Mouse (Mus musculus) ovary, adult 18-20 months (tissue): ENCODE data around the gene Abcc8.
"Not testable (repeated sequence)": the region's sequence is repeated elsewhere in the genome, so short reads cannot be mapped to it uniquely, and the experiment has no call there.

Experiments used
- DNase-seq: peaks from one replicate; pipeline ENCODE4 v3.0.0; 2022; ENCODE audit warnings: low spot score, mixed read lengths

Abcc8 gene

DNA sequence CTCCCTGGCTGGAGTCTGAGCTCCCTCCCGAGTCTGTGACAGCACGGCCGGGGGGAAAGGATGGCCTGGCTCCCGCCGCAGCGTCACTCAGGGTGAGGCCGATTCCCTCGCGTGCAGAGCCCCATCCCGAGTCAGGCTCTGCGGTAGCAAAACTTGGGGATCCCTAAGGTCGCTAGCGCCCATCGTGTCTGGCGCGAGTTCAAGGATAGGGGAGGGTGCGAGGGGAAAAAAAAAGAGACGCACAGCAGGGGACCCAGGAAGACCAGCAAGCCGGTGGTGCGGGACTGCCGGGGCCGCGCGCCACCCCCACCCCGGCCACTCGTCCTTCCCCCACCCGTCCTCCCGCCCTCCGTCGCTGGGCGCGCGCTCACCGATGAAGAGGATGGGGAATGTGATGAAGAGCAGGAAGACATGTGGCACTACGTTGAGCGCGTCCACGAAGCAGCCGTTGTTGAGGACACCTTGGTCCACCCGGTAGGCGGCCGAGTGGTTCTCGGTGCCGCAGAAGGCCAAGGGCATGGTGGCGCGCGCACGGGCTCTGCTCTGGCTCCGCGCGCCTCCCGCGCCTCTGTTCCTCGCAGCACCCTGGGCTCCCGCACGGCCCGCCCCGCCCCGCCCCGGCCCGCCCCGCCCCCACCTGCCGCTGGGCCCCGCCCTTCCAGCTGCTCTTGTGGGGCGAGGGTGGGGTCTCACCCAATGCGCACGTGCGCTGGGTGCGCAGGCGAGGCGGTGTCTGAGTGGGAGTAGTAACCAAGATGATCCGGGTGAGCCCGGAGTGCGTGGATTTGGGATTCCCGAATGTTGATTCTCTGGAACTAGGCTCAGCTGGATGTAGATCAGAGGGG lies at the start of gene Abcc8:
TSS of gene Abcc8 (minus strand) at position 603 of the 845 bp plus-strand sequence.
- DNase-seq: no peak

GRCm38 (mm10) chr7:46226936-46227335 lies 47.1 kb upstream of the Abcc8 start:
- DNase-seq: no peak

DNA sequence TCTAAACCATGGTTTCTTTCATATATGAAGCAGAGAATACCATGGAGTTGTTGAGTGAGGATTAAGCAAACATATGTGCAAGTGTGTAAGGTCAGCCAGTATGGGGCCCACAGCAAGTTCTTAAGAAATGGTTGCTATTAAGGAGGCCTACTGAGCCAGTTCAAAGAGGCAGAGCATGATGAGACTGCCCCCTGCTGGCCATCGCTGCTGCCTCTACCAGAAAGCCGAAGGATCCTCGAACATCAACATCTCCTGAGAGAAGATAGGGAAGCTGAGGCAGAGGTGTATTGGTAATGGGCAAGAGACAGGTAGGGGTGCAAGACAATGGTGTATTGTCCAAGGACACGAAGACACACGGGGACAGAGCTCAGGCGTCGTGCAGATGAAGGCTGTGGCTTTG lies 46.4 kb upstream of the Abcc8 start:
- DNase-seq: no peak

DNA sequence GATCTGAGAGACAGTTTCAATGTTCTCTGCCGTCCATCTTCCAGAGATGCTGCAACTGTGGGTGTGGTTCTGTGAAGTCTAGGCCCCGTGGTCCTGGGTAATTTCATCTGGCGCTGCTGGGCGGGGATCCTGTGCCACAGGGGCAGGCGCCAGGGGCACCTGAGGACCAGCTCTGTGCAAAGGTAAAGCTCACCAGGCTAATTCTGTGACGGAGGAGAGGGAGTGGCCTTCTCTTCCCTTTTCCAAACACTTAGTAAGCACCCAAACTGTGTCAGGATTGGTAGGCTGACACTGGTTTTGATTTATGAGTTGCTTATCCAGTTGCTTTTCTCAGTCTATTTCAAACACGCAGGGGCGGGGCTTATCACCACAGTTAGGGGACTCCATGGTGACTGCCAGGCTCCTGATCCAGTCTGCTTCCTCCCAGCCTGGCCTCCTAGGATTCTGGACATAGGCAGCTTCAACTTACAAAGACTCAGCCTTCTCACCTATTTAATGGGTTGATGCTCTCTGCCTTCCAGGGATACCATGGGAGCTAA lies 40.8 kb upstream of the Abcc8 start:
- no peak for DNase-seq

DNA sequence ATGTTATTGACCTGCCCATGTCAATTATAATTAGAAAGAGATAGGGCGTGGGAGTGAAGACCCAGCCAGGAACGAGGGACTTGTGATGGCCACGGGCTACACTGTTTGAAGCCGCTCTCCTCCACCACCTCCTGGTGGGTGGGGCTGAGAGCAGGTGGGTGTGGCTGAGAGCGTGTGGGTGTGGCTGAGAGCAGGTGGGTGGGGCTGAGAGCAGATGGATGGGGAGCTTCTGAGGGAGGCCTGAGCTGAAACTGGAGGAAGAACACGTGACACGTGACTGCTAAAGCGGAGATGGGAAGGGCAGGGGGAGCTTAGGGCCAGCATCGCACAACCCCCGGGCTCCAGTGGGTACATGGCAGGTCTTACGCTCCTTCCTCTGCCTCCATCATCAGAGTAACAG lies 38.6 kb upstream of the Abcc8 start:
- no peak for DNase-seq

- DNase-seq: no peak
Observed at GRCm38 (mm10) chr7:46216481-46216880, 36.6 kb upstream of the Abcc8 start.

GRCm38 (mm10) chr7:46210276-46210675 lies 30.4 kb upstream of the Abcc8 start:
- DNase-seq: no peak

DNA sequence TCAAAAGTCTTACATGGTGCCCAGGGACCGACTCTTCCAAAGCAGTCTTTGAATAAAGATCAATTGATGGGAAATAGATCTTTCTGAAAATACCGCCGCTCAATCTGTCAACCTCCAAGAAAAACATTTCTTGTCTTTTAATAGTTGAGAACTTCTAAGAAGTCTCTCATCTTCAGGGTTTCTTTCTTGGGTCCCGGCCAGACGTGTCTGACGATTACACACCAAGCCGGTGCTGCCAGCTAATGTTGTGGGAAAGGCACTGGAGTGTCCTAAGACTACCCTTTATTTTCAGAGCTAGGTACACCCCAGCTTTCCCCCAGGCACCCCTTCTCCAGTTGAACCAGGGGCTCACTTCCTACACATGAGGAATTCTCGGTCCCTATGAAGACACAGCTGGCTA lies 28.3 kb upstream of the Abcc8 start:
- DNase-seq: no peak

GRCm38 (mm10) chr7:46204775-46205174 lies 24.9 kb upstream of the Abcc8 start:
- DNase-seq: no peak

DNA sequence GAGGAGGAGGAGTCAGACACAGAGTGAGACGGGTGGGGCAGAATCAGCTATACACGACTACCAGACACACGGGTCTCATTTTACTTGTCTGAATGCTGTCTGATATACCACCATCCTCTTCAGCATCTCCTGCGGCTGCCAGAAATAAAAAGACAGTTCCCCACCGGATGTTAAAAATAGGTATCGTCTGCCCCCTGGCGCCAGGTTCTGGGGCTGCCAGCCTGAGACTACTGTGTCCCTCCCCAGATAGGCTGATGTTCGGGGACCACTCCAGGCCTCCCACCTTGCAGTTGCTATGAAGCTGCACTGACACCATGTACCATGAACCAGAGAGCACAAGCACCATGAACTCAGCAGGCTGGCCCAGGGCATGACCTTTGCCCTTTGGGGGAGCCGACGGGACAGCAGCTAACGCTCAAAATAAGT lies 24.2 kb upstream of the Abcc8 start:
- DNase-seq: no peak

DNA sequence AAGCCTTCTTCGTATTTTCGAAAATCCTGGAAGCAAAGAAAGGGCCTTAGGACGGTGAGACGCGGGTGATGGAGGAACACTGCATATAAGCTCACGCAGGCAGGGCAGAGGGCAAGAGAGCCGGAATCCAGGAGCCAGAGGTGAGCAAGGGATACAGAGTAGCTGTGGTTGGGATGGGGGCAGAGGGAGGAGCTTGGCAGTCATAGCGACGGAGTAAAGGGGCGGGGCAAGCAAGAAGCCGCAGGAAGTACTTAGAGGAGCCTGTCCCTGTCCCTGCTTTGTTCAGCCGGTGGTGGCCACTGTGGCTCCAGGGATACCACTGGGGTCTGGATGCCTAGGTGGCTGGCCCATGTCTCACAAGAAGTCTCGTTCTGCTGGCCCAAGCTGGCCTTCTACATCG lies 21.8 kb upstream of the Abcc8 start:
- no peak for DNase-seq

DNA sequence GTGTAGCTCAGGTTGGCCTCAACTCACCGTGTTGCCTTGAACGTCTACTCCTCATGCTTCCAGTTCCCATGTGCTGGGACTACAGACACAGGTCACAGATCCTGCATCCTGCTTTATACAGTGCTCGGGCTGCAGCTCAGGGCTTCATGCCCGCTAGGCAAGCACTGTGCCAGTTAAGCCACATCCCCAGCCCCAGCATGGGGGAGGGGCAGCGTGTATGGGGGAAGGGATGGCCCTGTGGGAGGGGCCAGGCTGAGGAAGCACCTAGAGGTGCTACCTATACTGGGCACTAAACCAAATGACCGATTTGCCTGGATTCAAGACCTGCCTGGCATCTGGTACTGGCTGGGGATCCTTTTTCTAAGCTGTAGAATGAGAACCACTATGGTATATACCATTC lies 20.2 kb upstream of the Abcc8 start:
- DNase-seq: no peak

- no peak for DNase-seq
Observed at GRCm38 (mm10) chr7:46195356-46195755, 15.5 kb upstream of the Abcc8 start.

DNA sequence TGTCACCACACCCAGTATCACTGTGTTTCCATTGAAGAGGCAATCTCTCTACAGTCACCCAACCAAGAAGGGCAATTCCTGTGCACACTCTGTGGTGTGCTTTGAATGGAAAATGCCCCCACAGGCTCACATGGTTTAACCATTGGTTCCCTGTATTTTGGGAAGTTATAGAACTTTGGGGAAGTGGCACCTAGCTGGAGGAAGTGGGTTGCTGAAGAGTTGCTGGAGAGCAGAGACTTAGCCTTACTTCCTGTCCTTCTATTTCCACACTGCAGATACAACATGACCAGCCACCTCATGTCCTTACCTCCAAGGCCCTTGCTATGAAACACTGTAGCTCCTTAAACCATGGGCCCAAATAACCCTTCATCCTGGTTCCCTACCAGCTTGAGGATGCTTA lies 4.4 kb upstream of the Abcc8 start:
- DNase-seq: no peak

- DNase-seq: no peak
Observed at GRCm38 (mm10) chr7:46181590-46181989, 1.8 kb upstream of the Abcc8 start.

GRCm38 (mm10) chr7:46168980-46169379 lies 10.9 kb downstream of the Abcc8 start:
- not testable (repeated sequence) for DNase-seq

- no peak for DNase-seq
Observed at GRCm38 (mm10) chr7:46168402-46168801, 11.4 kb downstream of the Abcc8 start.

- no peak for DNase-seq
Observed at GRCm38 (mm10) chr7:46167901-46168300, 11.9 kb downstream of the Abcc8 start.

GRCm38 (mm10) chr7:46165876-46166275 lies 14.0 kb downstream of the Abcc8 start:
- DNase-seq: no peak

DNA sequence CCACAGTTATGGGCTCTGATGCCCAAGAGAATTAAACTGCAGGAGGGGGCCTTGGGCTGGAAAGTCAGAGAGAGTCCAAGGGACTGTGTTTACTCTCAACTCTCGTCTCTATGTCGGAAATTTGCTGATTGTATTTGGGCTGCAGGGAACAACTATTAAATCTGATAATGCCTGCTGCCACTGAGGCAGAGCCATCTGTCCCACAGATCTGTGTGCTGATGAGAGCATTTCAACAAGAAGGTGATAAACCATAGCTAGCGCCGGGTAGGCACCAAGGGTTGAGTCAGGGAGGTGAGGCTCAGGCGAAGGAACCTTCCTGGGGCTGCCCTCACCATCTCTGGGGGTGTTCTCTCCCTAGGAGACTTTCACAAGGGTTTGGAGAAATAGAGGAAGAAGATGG lies 17.1 kb downstream of the Abcc8 start:
- DNase-seq: no peak

- no peak for DNase-seq
Observed at GRCm38 (mm10) chr7:46162132-46162727, 17.6 kb downstream of the Abcc8 start.

GRCm38 (mm10) chr7:46161615-46162014 lies 18.2 kb downstream of the Abcc8 start:
- no peak for DNase-seq

GRCm38 (mm10) chr7:46157746-46158145 lies 22.1 kb downstream of the Abcc8 start:
- no peak for DNase-seq
